Mouse (Mus musculus) cortical plate, adult 2 months (tissue): ENCODE measurements at regions not wholly inside any gene's neighbourhood (a gene's known extent, or its start where the extent isn't known, plus 50 kb on each side); places are given as distances from the start of the nearest gene placed in this dataset.

Source experiments
- CTCF ChIP-seq: fragments of 200-500 bp; IDR thresholded peaks from 2 replicates; pipeline ENCODE4 v1.5.1; 2011; ENCODE audit warnings: mild to moderate bottlenecking, control low read depth, low read length; ENCODE audit not compliant: insufficient read depth; ENCODE audit errors: extremely low read depth
- POLR2A ChIP-seq: fragments of 200-500 bp; IDR thresholded peaks from 2 replicates; pipeline ENCODE4 v1.6.1; 2011; ENCODE audit warnings: mild to moderate bottlenecking, low read length, control low read depth; ENCODE audit not compliant: insufficient read depth; ENCODE audit errors: extremely low read depth

GRCm38 (mm10) chr2:8394128-8394527 lies 884.8 kb upstream of the Celf2 start:
- TF ChIP-seq CTCF (no peak), POLR2A (no peak)
